Mouse (Mus musculus) urinary bladder, postnatal 14 days (tissue): ENCODE data around the gene Zfp422.
"Not testable (repeated sequence)": the region's sequence is repeated elsewhere in the genome, so short reads cannot be mapped to it uniquely, and the experiment has no call there.

Experiments used
- DNase-seq: peaks from one replicate; pipeline ENCODE4 v3.0.0; 2021; ENCODE audit warnings: low spot score

Zfp422 gene

GRCm38 (mm10) chr6:116649811-116650210, 21.0 kb upstream of the Zfp422 start:
- DNase-seq = peak; percentile 35

- DNase-seq = peak; percentile 41
Observed at GRCm38 (mm10) chr6:116647763-116648162, 19.0 kb upstream of the Zfp422 start.

GRCm38 (mm10) chr6:116644335-116644734, 15.5 kb upstream of the Zfp422 start:
- no peak for DNase-seq

- no peak for DNase-seq
Observed at GRCm38 (mm10) chr6:116643881-116644280, 15.1 kb upstream of the Zfp422 start.

GRCm38 (mm10) chr6:116642942-116643341, 14.1 kb upstream of the Zfp422 start:
- no peak for DNase-seq

- DNase-seq = no peak
Observed at GRCm38 (mm10) chr6:116639663-116640062, 10.9 kb upstream of the Zfp422 start.

GRCm38 (mm10) chr6:116638871-116639270, 10.1 kb upstream of the Zfp422 start:
- no peak for DNase-seq

GRCm38 (mm10) chr6:116637496-116637895, 8.7 kb upstream of the Zfp422 start:
- no peak for DNase-seq

GRCm38 (mm10) chr6:116636581-116637235, 7.9 kb upstream of the Zfp422 start:
- no peak for DNase-seq

- peak; percentile 74 for DNase-seq
Observed at GRCm38 (mm10) chr6:116635251-116636180, 6.7 kb upstream of the Zfp422 start.

- no peak for DNase-seq
Observed at GRCm38 (mm10) chr6:116633741-116634695, 5.2 kb upstream of the Zfp422 start.

GRCm38 (mm10) chr6:116632129-116632528, 3.3 kb upstream of the Zfp422 start:
- peak; percentile 89 for DNase-seq

GRCm38 (mm10) chr6:116629766-116630165, 967 bp upstream of the Zfp422 start:
- no peak for DNase-seq

- DNase-seq = no peak
Observed at GRCm38 (mm10) chr6:116628095-116628494, 704 bp downstream of the Zfp422 start.

GRCm38 (mm10) chr6:116626417-116626816, 2.4 kb downstream of the Zfp422 start:
- DNase-seq = not testable (repeated sequence)

GRCm38 (mm10) chr6:116621318-116622023, 7.3 kb downstream of the Zfp422 start:
- no peak for DNase-seq

GRCm38 (mm10) chr6:116618073-116618472, 10.7 kb downstream of the Zfp422 start:
- no peak for DNase-seq

- DNase-seq = no peak
Observed at GRCm38 (mm10) chr6:116615719-116616118, 13.1 kb downstream of the Zfp422 start.

GRCm38 (mm10) chr6:116607230-116607629, 21.6 kb downstream of the Zfp422 start:
- DNase-seq = no peak

- not testable (repeated sequence) for DNase-seq
Observed at GRCm38 (mm10) chr6:116600969-116601368, 27.8 kb downstream of the Zfp422 start.

GRCm38 (mm10) chr6:116584095-116584494, 44.7 kb downstream of the Zfp422 start, which contains the start of gene Olfr215:
TSS of gene Olfr215 (minus strand) at chr6:116584195.
- no peak for DNase-seq
